Mouse (Mus musculus) adrenal gland, postnatal 36 days (tissue): Measurements from ENCODE around the gene Tcf15. TPM values are rescaled to one million over a fixed set of nuclear protein-coding genes. Genes with fewer than 3 reads are reported as not detected.

ENCODE experiments used
- DNase-seq, 2 experiments: peaks; one replicate each; pipeline ENCODE4 v3.0.0; 2021; ENCODE audit warnings: mixed read lengths in 1 of 2
- total RNA-seq, 2 experiments: library from RNA; stranded (reverse); gene quantifications; 2 replicates each; pipeline ENCODE4 v1.2.3; 2021

Gene Tcf15
- total RNA-seq, 2 experiments from 2014 or later: 4.4 to 4.7 TPM

DNA sequence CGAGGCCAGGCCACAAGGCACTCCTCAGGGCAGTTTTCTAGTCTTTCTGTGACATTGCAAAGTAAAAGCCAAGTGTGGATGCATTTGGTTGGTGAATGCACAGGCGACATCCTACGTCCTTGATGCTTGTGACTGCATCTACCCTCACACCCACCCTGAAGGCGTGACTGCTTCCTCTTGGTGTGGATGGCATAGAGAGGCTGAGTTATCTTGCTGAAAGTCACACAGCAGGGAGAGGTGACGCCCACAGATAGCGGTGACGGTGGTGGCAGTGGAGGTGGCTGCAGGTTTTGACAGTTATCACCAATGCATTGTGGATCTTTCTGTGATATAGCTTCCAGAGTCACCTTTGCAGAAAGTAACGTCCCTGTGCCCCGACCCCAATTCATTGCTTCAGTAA lies 20.5 kb upstream of the Tcf15 start:
- no peak for DNase-seq

DNA sequence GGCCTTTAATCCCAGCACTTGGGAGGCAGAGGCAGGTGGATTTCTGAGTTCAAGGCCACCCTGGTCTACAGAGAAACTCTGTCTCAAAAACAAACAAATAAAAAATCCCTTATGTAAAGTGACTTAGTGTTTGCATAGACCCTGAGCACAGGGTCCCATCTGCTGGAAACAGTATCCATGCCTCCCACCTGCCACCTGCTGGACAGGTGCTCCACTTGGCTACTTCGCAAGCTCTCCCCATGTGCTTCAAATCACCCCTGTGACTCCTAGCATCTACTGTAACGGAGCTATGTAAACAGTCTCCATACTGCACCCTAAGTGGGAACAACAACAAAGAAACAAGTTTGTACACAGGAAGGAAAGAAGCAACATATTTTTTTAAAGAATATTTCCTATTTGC lies 14.8 kb upstream of the Tcf15 start:
- DNase-seq: no peak

DNA sequence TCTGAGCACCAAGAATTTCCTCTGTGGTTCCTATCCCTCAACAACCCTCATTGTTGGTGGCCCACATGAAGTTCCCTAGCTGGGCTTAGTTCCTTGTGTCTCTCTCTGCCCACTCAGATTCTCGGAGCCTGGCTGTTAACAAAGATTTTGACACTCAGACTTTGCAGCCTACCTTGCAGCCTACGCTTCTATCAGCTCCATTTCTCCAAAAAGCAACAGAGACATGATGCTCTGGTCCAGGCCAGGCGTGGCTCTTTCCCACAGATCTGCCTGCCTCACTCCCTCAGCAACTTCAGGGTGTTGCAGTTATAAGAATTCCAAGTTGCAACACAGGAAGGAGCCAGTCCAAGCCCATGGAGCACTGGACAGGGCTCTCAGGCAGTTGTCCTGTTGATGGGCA lies 13.6 kb upstream of the Tcf15 start:
- DNase-seq: no peak

DNA sequence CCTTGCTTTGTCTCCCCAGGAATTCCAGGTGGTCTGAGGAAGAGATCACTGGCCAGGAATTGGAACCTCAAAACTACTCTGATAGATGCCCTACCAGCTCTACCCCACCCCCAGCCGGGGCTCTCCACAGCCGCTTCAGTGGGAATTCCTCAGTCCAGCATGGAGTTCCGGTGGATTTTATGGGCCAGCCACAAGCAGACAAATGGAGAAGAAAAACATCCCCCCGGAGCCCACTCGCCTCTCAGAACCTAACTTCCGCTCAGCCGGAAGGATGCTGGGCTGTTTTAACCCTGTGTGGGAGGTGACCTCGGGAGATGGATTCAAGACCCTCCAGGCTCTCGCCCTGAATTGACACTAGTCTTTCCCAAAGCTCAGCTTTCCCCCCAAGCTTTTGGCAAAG lies 11.3 kb upstream of the Tcf15 start:
- DNase-seq: no peak

DNA sequence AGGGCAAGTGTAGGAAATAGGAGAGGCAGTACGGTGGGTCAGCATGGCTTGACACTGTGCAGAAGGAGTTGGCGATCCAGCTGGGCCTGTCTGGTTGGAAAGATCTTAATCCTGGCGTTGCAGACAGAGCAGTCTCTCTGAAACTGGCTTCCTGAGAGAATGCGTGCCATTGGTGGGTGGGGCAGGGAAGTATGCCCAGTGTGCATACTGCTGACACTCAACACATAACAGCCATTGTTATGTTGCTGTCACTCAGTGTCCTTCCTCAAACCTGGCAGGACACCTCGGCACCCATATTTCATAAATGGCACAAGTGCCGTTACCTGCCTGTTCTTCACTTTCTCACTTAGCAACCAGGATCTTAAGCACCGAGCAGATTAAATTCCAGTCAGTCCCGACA lies 10.7 kb upstream of the Tcf15 start:
- no peak for DNase-seq

DNA sequence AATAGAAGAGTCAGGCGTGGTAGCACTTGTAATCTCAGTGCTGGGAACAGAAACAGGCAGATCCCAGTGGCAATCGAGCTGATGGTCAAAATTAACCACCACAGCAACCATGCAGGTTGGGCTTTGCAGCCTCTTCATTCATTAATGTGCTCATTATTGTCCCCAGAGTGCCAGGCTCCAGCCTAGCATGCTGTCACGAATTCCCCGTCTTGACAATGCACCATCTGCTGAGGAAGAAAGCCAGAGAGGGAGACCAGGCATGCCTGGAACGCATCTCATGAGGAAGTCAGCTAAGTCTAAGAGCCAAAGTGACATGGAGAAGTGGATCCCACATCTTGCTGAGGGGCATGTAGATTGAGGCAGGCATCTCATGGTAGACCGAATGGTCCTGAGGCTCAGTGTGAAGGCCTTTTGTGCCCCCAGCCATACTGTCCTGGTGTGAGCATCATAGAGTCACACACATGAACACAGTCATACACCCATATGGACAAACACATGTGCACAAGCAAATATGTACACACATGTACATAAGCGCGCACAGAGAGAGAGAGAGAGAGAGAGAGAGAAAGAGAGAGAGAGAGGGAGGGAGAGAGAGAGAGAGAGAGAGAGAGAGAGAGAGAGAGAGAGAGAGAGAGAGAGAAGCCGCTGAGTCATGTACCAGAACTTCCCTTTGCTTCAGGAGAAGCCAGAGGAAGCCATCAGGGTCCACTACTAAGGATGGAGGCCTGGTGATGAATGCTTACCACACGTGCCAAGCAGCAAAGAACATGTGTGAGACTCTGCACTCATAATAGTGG lies 4.0 kb upstream of the Tcf15 start:
- DNase-seq: no peak

DNA sequence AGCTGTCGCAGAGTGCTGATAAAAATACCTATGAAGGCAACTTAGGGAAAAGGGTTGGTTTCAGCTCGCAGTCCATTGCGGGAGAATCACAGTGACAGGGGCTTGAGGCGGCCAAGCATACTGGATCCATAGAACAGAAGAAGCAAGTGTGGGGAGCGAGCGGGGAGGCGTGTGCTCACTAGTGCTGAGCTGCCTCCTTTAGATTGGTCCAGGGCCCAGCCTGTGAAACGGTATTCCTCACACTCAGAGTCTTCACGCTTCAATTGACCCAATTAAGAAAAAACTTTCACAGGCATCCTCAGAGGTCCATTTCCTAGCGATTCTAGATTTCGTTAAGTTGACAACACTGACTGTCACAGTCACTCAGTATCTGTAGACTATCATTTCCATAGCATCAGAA lies 2.4 kb upstream of the Tcf15 start:
- no peak for DNase-seq

DNA sequence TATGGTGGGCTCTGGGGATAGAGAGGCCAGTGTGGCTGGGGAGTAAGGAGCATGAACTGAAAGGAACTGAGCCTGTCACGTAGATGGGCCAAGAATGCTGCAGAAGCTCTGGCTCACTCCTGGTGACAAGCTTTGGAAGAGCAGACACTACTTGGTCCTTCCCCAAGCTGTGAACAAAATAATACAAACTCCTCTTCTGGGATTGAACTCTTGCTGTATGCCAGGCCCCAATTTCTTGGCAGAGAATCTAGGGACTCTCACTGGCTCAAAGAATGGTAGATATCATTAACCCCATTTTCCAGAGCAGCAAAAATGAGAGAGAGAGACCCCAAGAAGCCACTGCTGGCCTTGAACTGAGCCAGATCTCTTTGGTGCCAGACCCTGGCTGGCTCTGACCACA lies 1.9 kb upstream of the Tcf15 start:
- DNase-seq: no peak

DNA sequence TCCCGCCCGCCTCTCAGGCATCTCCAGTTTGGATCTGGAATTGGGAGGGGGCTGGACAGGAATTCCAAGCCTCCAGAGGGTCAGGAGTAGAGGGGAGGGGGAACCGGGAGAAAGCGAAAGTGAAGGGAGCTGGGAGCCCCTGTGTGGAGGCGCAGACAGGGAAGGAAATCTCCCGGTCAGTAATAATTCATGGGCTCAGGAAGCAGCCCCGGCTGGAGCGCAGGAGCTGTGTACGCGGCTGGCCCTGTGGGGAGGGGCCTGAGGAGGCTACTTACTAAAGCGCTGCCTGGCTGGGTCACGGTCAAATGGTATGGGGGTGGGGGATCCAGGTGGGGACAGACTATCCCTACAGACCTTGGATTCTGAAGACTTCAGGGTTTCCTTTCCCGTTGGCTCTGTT lies 1.3 kb upstream of the Tcf15 start:
- DNase-seq: peak; percentile 62 to 70

DNA sequence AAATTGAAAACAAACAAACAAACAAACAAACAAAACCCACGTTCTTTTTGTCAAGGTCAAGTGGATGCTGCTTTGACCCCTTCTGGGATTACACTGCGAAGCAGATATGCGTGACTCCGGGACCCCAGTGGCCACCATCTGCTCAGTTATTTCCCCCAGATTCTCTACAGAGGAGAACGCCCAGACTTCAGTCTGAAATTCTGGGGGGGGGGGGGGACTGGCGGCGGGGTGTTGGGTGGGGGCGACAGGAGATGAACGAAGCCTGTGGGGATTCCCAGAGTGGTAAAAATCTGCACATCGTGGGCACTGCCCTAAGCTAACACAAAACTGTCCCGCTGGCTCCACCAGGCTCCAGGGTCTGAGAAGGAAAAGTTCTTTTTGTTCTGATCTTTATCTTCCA lies 790 bp upstream of the Tcf15 start:
- DNase-seq: no peak

DNA sequence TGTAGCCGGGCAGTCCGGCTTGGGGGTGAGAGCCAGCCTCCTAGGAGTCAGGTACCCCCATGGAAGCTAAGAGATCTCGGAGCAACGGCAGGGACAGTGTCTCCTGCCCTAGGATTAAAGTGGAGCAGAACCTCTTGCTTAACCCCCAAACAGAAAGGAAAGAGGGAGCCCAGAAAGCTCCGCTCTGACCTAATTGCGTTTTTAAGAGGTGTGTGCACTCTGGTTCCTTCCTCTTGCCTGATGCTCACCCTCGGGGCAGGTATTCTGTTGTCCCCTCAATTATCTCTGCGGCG lies 743 bp downstream of the Tcf15 start:
- DNase-seq: no peak

DNA sequence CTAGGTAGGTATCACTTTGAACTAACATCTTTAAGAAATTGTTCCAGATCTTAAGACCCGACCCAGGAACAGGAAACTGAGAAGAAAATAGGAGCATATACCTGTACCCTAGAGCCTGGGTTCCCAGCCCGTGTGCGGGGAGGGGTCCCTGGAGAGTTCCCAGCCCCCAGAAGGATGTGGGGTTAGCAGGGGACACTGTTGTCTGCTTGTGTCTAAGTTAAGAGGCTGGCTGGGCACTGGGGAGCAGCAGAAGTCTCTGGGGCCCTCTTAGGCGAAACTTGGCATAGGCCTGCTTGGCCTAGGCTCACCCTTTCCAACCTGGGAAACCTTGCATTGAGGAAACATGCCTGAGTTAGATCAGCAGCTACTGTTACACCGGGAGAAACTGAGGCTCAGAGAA lies 1.1 kb downstream of the Tcf15 start:
- no peak for DNase-seq

DNA sequence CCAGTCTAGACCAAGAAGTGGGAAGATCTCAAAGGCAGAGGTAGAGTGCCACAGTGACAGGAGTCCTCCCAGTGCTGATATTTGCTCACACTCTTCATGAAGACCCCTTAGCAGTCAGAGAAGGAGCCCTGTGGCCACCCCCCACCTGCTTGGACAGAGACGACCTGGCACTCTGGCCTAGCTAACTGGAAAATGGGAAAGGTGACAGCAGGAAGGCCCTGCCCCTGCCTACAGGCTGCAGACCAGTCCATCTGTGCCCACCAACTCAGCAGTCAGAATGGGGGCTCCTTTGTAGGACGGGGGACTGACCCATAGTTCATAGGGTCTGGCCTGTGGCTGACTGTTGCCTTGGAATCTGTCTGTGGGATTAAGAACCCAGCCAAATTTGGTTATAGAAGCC lies 2.4 kb downstream of the Tcf15 start:
- DNase-seq: no peak

DNA sequence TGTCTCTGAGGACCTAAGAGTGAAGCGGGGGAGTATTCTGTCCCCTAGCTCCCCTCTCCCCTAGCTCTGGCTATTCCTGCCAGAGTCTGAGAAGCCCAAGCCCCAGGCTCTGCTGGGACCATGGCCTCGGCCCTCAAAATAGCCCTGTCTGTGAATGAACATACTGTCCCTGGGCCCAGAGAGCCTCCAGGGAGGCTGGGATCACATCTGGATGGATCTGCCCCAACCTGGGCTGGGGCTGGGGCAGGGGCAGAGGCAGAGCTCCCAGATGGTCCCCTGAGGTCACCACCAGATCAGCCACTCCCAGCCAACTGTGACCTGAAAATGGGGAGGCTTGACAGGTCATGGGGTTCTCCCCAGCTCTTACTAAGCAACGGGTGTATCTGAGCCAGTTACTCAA lies 3.7 kb downstream of the Tcf15 start:
- DNase-seq: no peak

DNA sequence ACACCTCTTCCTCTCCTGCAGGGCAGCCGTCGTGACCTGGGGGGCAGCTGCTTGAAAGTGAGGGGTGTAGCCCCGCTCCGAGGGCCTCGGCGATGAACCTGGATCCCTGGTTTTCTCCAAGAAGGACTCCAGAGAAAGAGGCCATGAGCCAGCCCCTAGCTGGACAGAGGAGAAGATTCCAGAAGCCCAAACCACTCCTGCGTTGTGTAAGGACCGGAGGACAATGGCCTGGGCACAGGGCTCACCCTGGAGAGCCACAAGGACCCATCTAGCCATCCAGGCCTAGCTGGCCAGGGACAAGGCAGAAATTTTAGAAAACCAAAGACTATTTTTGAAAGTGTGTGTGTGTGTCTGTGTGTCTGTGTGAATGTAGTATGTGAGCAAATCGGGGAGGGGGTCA lies 5.3 kb downstream of the Tcf15 start:
- no peak for DNase-seq

DNA sequence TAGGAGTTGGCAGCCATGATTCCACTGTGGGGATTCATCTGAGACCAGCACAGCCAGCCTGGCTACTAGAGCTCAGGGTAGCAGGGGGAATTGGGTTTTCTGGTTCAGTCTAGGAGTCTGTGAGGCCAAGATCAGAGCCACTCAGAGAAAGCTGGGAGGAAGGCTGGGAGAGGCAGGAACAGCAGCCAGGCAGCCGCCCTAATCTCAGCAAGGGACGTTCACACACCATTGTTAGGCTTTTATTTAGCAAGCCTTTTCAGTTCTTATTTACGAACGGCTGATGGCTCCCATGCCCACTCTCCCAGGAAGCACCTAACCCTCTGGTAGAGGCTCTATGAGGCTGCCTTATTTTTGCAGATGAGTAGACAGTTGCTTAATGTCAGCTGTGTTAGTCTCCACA lies 6.5 kb downstream of the Tcf15 start:
- DNase-seq: no peak

DNA sequence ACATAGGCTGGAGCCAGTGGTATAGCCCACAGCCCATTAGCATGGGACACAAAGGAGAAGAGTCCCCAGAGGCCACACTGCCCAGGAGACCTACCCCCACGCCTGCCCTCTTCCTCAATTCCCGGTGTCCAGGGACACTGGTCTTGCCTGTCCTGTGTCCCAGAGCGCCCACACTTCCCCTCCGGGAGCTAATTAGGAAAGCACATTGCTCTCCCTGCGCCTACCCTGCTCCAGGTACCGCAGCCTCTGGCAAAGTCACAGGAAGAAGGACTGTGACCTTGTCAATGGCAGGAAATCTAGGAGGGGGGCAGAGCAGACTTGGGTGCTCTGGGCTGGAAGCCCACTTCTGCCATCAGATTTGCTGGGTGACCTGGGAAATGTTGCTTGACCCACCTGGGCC lies 7.0 kb downstream of the Tcf15 start:
- DNase-seq: peak; percentile 28 to 40

DNA sequence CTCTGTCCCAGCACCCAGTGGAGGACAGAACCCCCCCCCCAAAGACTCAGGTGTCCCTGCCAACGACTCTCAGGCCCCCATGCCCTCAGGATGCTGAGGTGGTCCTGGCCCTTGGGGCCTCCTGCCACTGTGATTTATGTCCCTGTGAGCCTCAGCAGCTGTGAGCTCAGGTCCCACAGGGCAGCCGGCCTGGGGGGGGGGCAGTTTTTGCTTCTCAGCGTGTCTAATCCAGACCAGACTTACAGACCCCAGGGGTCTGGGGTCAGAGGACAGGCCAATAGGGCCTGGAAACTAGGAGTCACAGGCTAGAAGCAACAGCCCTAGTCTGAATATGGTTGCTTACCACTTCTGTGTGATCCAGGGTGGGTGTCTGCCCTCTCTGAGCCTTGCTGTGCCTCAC lies 10.0 kb downstream of the Tcf15 start:
- DNase-seq: no peak

DNA sequence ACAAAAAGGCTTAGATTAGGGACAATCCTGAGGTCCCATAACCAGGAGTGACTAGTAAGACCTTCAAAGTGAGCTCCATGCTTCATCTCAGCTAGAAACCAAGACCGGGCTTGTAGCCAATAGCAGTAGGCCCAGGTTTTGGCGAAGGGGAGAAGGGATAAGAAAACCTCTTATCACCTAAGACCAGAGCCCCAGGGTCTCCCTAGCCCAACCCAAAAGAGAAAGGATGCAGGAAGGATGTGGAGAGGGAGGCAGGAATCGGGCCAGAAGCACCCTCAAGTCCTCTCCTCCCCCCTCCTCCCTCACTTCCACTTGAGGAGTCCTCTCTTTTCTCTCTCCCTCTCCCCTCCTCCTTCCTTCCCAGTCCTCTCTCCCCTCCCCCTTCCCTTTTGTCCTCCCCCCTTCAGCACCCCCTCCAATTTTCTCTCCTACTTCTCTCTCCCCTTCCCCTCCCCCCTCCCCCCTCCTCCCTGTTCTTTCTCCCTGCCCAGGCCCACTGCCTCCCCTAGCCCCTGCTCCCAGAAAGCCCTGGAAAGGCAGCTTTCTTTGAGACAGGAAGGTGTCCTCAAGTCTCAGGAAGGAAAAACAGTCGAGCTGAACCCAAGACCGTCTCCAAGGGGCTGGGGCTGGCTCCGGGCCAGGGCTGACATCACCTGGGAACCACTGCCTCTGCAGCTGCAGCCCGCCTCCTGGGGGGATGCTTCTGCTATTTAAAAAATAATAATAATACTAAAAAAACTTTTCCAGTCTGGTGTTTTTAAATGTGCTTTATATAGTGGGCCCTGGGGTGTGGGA lies 12.2 kb downstream of the Tcf15 start:
- DNase-seq: peak; percentile 59 to 76

DNA sequence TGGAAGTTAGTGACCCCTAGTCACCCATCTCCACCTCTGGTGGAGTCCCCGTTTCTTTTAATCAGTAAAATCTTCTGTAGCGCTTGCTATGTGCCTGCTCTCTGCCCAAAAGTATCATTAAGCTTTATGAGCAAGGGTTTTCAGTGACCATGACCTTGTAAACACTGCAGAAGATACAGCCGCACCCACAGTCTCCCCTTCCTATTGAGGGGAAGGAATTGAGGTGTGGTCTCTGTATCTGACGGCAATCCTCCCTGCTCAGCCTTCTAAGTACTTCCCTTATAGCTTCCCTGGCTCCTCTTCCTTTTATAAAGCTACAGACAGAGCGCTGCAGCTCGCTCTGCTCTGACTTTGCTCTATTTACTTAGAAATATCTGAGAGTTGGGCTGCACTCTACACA lies 13.1 kb downstream of the Tcf15 start:
- DNase-seq: no peak

DNA sequence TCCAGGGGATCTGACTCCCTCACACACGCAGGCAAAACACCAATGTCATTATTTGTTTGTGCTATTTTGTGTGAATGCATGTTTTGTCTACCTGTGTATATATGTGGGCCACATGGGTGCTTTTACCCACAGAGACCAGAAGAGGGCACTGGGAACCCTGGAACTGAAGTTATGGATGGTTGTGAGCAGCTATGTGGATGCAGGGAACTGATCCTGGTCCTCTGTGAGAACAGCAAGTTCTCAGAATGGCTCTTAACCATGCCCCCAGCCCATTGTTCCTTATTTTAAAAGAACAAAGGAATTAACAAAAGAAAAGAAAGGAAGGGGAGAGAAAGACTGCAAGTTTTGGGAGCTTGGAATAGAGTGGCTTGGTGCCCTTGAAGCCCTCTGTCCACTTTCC lies 16.1 kb downstream of the Tcf15 start:
- no peak for DNase-seq

DNA sequence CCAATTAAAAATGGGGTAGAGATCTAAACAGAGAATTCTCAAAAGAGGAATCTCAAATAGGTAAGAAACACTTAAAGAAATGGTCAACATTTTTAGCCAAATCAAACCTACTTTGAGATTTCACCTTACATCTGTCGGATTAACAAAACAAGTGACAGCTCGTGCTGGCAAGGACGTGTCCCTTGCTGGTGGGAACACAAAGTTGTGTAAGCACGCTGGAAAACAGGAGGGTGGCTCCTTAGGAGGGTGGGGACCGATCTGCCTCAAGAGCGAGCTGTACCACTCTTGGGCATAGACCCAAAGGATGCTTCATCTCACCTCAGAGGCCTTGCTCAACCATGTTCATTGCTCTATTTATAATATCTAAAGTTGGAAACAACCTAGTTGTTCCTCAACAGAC lies 22.9 kb downstream of the Tcf15 start:
- DNase-seq: no peak

DNA sequence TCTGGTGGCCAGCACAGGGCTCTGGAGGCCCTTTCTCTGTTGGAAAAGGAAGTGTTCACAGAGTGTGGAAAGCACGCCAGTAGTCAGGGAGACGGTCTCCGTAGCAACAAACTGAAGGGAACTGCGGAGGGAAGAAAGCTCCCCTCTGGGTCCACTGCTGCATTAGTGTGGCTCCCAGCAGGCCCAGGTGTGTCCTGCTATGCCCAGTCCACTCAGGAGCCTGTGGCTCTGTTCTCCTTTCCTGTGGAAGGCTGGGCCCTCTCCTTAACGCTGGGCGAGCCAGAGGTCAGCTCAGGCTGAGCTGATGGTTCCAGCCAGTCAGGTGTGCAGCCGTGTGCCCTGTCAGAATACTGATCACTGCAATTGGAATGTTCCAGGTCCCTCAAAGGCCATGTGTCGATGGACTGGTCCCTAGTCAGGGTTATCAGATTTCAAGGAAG lies 24.5 kb downstream of the Tcf15 start:
- DNase-seq: peak; percentile 28 to 29

DNA sequence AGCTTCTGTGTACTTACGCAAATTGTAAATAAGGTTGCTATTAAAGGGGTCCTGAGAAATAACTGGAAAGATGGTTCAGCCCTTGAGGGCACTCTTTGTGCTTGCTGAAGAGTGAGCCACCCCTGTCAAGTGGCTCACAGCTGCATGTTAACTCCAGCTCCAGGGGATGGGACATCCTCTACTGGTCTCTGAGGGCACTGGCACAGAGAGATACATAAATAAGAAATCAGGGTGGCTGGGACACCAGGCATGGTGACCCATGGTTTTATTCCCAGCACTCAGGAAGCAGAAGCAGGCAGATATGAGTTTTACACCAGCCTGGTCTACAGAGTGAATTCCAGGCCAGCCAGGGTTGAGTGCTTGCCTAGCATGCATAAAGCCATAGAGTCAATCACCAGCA lies 26.0 kb downstream of the Tcf15 start:
- DNase-seq: no peak
